Mouse (Mus musculus) ovary, postnatal 14 days (tissue): ENCODE results near the gene Eef1akmt4.
"Not testable (repeated sequence)": the region's sequence is repeated elsewhere in the genome, so short reads cannot be mapped to it uniquely, and the experiment has no call there.

Source experiments
- DNase-seq: peaks from one replicate; pipeline ENCODE4 v3.0.0; 2022; ENCODE audit warnings: low spot score

Eef1akmt4 gene

DNA sequence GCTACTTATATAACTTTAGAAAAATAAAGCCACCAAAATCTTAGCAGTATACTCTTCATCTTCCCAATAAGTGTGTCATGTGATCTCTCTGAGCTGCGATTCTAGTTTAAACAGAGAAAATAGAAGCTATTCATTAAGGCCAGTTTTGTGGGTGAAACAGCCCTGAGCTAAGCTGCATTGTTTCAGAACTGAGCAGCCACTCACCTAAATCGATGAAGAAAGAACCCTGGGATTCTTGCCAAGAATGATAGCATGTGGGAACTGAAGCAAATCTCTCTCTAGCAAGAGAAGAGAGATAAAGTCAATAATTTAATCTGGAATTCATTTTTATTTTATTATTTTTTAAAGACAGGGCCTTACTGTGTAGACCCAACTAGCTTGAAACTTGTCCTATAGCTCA lies 11.8 kb downstream of the Eef1akmt4 start:
- no peak for DNase-seq

DNA sequence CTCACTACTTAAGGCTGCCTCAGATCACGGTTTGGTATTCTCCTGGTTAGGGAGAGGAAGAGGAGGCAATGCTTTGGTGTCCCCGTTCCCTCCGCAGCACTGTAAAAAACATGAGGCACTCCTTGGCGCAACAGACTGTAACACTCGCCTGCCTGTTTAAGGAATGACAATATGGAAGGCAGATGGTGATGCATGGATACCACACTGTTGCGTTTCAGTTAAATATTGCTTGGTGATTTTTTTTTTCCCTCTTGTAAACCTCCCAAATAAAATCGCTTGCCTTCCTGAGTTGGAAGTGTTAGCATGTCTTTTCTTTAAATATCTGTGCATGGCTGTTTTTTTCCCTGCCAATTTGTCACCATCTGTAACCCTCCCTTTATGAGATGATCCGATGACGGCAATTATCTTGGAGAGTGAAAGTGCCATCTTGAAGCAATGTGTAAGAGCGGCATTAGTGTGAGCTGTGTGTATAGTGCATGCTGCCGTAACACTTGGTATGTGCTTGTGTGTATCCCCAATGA lies 17.5 kb downstream of the Eef1akmt4 start:
- no peak for DNase-seq

DNA sequence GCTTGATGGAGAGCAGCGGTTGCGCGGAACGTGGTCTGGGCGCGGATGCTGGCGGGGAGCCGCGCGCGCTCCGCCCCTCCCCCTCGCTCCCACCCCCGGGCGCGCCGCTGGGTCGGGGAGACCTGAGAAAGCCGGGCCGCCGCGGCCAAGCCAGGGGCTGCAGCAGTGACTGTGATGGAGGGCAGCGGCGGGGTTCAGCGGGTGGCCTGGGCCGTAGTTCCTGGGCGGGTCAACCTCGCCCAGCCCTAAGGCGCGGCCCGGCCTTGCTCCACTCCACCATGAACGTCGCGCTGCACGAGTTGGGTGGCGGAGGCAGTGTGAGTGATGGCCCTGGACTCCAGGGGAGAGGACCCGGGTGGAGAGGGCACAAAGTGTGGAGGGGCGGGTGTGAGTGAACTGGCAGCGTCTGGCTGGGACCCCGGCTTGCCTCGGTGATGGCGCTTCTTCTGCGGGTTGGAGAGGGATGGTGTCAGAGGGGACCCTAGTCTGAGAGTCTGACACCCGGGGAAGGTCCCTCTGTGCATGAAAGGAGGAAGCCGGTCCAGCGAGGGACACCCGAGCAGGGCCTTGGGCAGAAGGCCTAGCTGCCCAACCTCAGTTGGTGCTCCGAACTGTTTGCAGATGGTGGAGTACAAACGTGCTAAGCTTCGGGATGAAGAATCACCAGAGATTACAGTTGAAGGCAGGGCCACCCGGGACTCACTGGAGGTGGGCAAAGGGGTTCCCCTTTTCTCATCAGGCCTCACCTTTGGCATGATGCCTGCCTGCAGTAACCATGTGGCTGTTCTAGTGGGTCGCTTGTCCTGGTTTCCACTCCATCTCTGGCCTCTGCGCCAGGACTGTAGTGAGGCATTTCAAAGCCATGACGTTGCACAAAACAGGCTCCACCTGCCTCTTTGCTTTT lies 18.6 kb downstream of the Eef1akmt4 start, which contains the start of gene Ece2:
Gene Ece2, plus strand, starts transcription at position 98 of the 904 bp plus-strand sequence.
- no peak for DNase-seq

DNA sequence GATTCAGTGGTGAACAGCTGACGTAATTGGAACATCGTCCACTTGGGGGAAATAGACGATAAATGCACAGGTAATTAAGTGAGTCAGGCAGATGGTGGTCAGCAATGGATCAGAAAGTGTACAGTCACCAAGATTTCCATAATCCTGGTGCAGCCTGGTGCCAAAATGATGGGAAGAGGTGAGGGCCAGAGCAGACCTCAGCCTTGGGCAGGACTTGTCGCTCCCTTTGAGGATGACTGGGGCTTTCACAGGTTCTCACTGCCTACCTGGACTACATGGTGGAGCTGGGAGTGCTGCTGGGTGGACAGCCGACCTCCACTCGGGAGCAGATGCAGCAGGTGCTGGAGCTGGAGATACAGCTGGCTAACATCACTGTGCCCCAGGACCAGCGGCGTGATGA lies 26.0 kb downstream of the Eef1akmt4 start:
- no peak for DNase-seq

DNA sequence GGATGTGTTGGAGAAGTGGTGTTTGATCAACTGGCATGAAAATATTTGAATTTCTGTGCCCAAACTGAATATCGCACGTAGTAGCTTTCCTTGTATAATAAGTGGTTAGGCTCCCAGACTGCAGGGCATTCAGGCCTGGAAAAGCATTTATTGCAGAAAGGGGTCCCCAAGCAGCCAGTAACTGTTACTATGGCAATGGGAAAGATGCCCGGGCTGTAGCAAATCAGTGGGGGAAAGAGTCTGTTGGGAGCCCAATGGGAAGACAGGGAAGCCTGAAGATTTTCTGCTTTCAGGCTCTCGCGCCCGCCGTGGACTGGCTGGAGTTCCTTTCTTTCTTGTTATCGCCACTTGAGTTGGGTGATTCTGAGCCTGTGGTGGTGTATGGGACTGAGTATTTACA lies 27.0 kb downstream of the Eef1akmt4 start:
- DNase-seq: no peak

DNA sequence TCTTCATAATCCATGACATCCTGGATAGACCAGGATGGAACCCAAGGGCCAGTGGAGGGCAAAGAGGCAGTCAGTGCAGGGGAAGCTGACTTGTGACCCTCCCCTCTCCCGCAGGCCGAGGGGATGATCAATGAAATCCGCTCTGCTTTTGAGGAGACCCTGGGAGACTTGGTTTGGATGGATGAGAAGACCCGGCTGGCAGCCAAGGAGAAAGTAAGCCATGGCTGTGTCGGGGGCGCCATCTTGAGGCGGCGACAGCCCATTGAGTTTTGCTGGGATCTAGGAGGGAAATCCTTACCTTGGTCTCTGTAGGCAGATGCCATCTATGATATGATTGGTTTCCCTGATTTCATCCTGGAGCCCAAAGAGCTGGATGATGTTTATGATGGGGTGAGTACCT lies 30.8 kb downstream of the Eef1akmt4 start:
- DNase-seq: peak; percentile 58

DNA sequence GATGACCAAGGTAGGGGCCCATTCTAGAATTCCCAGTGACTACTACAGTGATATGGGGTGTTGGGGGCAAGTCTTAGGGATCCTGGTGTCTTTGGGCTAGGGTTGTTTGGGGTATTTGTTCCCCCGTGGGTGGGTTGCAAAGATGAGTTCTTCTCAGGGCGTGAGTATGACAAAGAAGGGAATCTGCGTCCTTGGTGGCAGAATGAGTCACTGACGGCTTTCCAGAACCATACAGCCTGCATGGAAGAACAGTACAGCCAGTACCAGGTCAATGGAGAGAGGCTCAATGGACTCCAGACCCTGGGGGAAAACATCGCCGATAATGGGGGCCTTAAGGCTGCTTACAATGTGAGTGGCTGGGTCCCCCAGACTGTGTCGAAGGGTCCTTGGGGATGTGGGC lies 32.5 kb downstream of the Eef1akmt4 start:
- no peak for DNase-seq

DNA sequence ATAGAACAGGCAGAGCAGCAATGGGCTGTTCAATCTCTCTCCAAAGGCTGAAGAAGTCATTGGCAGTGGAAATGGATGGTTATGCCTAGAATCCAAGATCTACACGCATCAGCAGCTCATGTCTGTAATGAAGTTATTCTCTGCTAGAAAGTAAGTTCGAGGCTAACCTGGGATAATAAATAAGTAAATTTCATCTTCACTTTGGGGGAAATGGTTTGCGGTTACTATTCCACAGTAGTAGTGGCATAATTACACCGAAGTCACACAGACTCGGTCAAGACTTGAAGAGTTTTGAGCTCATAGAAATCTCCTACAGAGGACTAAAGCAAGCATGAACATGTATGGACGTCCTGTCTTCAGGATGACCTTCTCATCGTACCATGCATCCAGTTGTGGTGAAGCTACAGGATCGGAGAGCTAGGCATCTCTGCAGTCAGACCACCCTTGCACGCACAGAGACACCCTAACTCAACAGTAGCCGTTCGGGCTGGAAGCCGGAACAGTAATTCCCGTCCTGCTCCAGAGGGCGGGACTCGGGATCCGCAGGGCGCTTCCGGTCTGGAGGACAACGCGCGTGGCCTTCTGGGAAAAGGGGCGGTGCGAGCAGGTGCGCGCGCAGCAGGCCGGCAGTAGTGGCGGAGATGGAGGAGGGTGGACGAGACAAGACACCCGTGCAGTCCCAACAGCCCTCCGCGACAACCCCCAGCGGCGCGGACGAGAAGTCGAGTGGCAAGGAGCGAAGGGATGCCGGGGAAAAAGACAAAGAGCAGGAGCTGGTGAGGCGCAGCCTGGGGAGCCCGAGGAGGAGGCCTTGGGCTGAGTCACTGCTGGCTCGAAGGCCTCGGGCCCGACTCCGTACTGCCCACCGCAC lies 39.9 kb downstream of the Eef1akmt4 start, which contains the start of gene Psmd2:
Gene Psmd2, plus strand, starts transcription at position 577 of the 871 bp plus-strand sequence.
- peak; percentile 97 for DNase-seq

DNA sequence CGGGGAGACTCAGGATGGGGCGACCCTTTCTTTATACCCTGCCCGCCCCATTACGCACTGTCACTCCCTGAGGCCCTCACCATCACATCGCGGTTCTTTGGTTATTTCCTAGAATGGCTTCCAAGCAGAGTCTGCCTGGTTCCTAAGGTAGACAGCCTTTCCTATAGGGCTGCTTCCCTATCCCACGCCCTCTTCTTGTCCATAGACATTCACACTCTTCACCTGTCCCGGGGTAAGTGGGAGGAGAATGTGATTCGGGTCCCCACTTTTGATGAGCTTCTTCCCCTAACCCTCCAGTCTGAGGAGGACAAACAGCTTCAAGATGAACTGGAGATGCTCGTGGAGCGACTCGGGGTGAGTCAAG lies 40.5 kb downstream of the Eef1akmt4 start:
- DNase-seq: no peak

DNA sequence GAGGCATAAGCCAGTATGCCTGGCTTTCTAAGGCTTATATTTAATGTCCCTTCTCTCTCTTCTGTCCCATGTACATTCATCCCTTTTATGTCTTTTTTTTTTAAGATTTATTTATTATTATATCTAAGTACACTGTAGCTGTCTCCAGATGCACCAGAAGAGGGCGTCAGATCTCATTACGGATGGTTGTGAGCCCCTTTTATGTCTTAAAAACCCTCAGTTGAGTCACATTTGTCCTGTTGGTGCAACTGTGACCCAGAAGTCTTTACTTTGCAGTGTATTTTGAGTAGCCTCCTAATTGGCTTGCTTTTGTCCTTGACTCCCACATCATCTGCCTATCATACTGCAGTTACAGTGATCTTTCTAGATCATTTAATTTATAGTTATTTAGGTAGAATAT lies 41.9 kb downstream of the Eef1akmt4 start:
- DNase-seq: no peak

DNA sequence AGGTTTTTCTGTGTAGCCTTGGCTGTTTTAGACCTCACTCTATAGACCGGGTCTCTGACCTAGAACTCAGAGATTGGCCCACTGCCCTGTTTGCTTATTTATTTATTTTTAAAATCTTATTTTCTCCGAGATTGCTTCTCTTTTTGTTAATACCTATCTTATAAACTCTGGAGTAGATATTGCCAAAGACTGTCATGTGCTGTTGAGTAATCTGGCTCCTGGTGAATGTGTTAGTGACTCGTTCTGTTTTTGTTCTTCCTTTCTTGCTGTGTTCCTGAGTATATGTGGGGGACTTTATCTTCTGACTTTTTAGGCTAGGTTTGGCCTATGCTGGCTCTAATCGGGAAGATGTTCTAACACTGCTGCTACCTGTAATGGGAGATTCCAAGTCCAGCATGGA lies 46.3 kb downstream of the Eef1akmt4 start:
- DNase-seq: no peak

DNA sequence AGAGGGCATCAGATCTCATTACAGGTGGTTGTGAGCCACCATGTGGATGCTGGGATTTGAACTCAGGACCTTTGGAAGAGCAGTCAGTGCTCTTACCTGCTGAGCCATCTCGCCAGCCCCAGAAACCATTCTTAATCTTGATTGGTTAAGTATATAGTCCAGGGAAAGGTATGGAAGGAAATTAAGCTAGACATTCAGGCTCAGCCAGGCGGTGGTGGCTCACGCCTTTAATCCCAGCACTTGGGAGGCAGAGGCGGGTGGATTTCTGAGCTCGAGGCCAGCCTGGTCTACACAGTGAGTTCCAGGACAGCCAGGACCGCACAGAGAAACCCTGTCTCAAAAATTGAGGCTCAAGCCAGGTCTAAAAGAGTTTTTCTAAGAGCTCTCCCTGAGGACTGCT lies 56.6 kb downstream of the Eef1akmt4 start, which contains the start of gene Eif4g1:
Gene Eif4g1, plus strand, starts transcription at position 301 of the 400 bp plus-strand sequence.
- DNase-seq: not testable (repeated sequence)
